Mouse (Mus musculus) G1E (cell line): ENCODE data around the gene Mpped2. TPM values are rescaled to one million over a fixed set of nuclear protein-coding genes. Genes with fewer than 3 reads are reported as not detected.

Experiments
- ATAC-seq: 2 replicates; pipeline ENCODE4 v1.8.0; 2016; ENCODE audit warnings: mild to moderate bottlenecking; ENCODE audit not compliant: insufficient number of reproducible peaks, poor library complexity, low FRiP score, severe bottlenecking; ENCODE audit errors: extremely low read depth
- DNase-seq: peaks from one replicate; pipeline ENCODE4 v3.0.0; 2012; ENCODE audit warnings: low spot score
- H3K27me3 ChIP-seq: 2 replicates; pipeline ENCODE4 v1.6.1; 2012; ENCODE audit warnings: mild to moderate bottlenecking, low read length, inconsistent platforms; ENCODE audit not compliant: insufficient read depth
- H3K36me3 ChIP-seq: replicated peaks from 2 replicates; pipeline ENCODE3; 2012; ENCODE audit warnings: mild to moderate bottlenecking, inconsistent platforms
- H3K4me1 ChIP-seq: 2 replicates; pipeline ENCODE4 v1.6.1; 2012; ENCODE audit warnings: low read depth, low read length, inconsistent platforms, mixed read lengths; ENCODE audit not compliant: insufficient read depth
- H3K4me3 ChIP-seq: 2 replicates; pipeline ENCODE4 v1.5.1; 2012; ENCODE audit warnings: low read depth, mild to moderate bottlenecking, inconsistent platforms, low read length, moderate library complexity, mixed read lengths
- H3K9me3 ChIP-seq: replicated peaks from 2 replicates; pipeline ENCODE4 v1.6.1; 2012; ENCODE audit warnings: inconsistent platforms
- CTCF ChIP-seq: IDR thresholded peaks from 2 replicates; pipeline ENCODE4 v1.5.1; 2012; ENCODE audit warnings: low read depth, low read length, inconsistent platforms, mixed read lengths
- GATA1 ChIP-seq: IDR thresholded peaks from 2 replicates; pipeline ENCODE4 v1.6.1; 2012; ENCODE audit warnings: borderline replicate concordance, low read length, inconsistent platforms, mixed read lengths
- GATA2 ChIP-seq: IDR thresholded peaks from 2 replicates; pipeline ENCODE4 v1.6.1; 2012; ENCODE audit warnings: low read depth, low read length, inconsistent platforms, borderline replicate concordance
- POLR2AphosphoS5 ChIP-seq: IDR thresholded peaks from 2 replicates; pipeline ENCODE4 v1.6.1; 2012; ENCODE audit warnings: low read depth, low read length, inconsistent platforms; ENCODE audit not compliant: insufficient replicate concordance
- TAL1 ChIP-seq: conservative IDR thresholded peaks from 2 replicates; pipeline ENCODE4 v1.6.1; 2012; ENCODE audit warnings: low read depth, low read length, inconsistent platforms, mixed read lengths
- polyA plus RNA-seq: library from polyadenylated mRNA; stranded (reverse); fragments of >175 nt; gene quantifications from 2 replicates; pipeline ENCODE4 v1.2.3, GENCODE M21; 2012
- total RNA-seq, 2 experiments: library from RNA; stranded (forward) in 1 of 2; stranded (reverse) in 1 of 2; fragments of 200-1000 nt in 1 of 2; fragments of >200 nt in 1 of 2; fragmentation: Nextera tagmentation in 1 of 2; gene quantifications; 2 replicates each; pipeline ENCODE4 v1.2.3; 2014 to 2017

Mpped2 gene
- total and polyA plus RNA-seq, 3 experiments: 0.11 TPM; not detected in 2

DNA sequence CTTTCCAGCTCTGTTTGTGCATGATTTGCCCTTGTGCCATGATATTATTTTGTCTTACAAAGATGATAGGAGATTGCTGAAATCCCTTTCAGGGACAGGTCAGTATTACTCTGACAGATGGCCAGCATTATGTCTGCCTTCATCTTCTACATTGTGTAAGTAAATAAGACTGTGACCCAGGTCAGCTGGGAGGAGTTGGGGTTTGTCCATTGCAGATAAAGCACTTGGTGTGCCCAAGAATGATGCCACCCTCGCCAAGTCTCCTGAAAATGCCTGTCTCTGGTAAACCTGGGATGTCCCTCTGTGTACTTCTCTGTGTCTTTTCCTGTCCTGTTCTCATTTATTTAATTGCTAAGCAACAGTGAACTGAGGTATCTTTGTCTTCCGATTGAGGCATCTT lies 177.8 kb downstream of the Mpped2 start:
- Histone ChIP-seq H3K4me1 (no peaks in the 10 kb centered on the region), H3K27me3 (no peaks in the 10 kb centered on the region), H3K4me3 (no peak overlapping the region), H3K36me3 (no peaks in the 10 kb centered on the region), H3K9me3 (peaks cover 8% of the 10 kb centered on the region)
- ATAC-seq (no peak), DNase-seq (no peak)
- TF ChIP-seq CTCF (no peak), POLR2AphosphoS5 (no peak), GATA2 (no peak), GATA1 (no peak), TAL1 (no peak)

DNA sequence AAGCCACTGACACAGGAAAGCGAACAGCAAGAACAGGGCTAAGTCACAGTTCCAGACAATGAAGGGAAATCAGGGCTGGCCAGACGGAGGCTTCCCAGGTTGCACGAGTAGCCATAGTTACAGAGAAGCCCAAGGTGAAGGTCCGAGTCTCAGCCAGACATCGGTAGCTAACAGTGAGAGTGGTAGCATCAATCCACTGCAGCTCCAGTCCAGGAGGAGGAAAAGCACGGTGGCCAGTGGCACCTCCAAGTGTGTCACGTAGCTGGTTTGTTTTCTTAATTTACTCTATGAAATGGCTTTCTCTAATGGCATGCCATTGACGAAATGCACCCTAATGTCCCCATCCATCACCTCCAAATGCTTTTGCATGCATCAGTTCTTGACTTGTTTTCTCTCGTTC lies 180.1 kb downstream of the Mpped2 start:
- ATAC-seq (no peak), DNase-seq (no peak)
- no peaks in the 10 kb centered on the region for H3K27me3 ChIP-seq
- no peaks in the 10 kb centered on the region for H3K4me1 ChIP-seq
- no peaks in the 10 kb centered on the region for H3K36me3 ChIP-seq
- H3K9me3 ChIP-seq: peaks cover 6% of the 10 kb centered on the region
- H3K4me3 ChIP-seq: no peak overlapping the region
- no peak for TF ChIP-seq TAL1
- TF ChIP-seq CTCF: no peak
- TF ChIP-seq GATA1: no peak
- TF ChIP-seq POLR2AphosphoS5: no peak
- TF ChIP-seq GATA2: no peak

DNA sequence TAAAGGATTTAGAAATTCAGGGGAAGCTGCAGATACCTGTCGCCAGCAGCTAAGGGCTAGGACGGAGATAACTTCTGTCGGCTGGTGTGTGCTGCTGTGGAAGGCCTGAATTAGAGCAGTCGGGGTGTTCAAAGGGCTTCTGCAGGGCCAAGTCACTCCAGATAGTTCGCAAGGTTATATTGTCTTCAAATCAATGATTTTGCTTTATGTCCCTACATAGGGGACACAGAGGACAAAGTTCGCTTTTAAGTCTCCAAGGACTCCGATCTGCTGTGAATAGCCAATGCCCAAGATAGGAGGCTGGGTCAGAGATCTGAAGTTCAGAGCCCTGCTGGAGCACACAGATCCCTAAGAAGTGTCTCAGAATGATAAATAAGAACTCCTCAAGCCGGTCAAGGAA lies 190.3 kb downstream of the Mpped2 start:
- no peaks in the 10 kb centered on the region for H3K4me1 ChIP-seq
- no peaks in the 10 kb centered on the region for H3K27me3 ChIP-seq
- H3K9me3 ChIP-seq: no peaks in the 10 kb centered on the region
- TF ChIP-seq CTCF: no peak
- ATAC-seq: no peak
- no peak for DNase-seq
- H3K36me3 ChIP-seq: no peaks in the 10 kb centered on the region
- H3K4me3 ChIP-seq: no peak overlapping the region

DNA sequence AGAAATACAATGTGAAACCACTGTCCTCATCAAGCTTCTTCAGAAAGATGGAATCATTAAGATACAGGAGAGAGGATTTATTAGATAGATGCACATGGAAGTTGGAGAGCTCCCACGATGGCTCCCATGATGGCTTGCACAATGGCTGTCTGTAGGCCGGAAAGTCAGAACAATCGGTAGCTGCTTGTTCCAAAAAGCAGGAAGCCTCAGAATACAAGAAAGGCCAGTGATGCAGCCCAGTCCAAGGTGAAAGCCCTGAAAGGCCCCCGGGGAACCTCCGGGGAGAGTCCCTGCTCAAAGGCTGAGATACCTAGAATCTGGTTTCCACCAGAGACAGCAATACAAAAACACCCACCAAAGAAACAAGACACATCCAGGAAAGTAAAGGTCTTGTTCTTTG lies 195.1 kb downstream of the Mpped2 start:
- Histone ChIP-seq H3K4me3 (no peak overlapping the region), H3K4me1 (no peaks in the 10 kb centered on the region), H3K36me3 (no peaks in the 10 kb centered on the region), H3K9me3 (no peaks in the 10 kb centered on the region), H3K27me3 (no peaks in the 10 kb centered on the region)
- DNase-seq (no peak), ATAC-seq (no peak)
- no peak for TF ChIP-seq TAL1
- TF ChIP-seq GATA1: no peak
- TF ChIP-seq CTCF: no peak
- no peak for TF ChIP-seq POLR2AphosphoS5
- TF ChIP-seq GATA2: no peak

GRCm38 (mm10) chr2:106889297-106890000 lies 196.4 kb downstream of the Mpped2 start:
- H3K4me1 ChIP-seq: no peaks in the 10 kb centered on the region
- H3K4me3 ChIP-seq: no peak overlapping the region
- DNase-seq: no peak
- H3K9me3 ChIP-seq: no peaks in the 10 kb centered on the region
- TF ChIP-seq CTCF: no peak
- TF ChIP-seq POLR2AphosphoS5: no peak
- TF ChIP-seq TAL1: no peak
- no peaks in the 10 kb centered on the region for H3K36me3 ChIP-seq
- H3K27me3 ChIP-seq: no peaks in the 10 kb centered on the region
- no peak for ATAC-seq

DNA sequence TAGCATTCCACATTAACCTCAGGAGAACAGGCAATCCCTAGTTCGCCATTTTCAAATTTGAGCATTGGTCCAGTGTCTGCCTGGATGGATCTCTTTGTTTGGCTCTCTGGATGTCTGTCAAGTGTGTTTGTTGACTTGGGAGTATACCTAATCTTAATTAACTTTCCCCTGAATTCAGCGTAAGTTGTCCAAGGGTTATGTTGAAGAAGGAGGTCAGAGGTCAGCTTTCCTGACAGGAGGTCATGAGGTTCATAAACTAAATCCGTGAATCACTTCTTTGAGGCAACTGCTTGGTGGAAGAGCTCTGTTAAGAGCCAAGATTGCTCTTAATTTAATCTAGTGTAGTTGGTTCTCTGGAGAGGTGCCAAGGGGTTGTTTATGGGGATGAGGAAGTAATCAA lies 200.3 kb downstream of the Mpped2 start:
- Histone ChIP-seq H3K36me3 (no peaks in the 10 kb centered on the region), H3K4me1 (no peaks in the 10 kb centered on the region), H3K9me3 (no peaks in the 10 kb centered on the region), H3K4me3 (no peak overlapping the region), H3K27me3 (no peaks in the 10 kb centered on the region)
- ATAC-seq (no peak), DNase-seq (no peak)
- no peak for TF ChIP-seq CTCF
- no peak for TF ChIP-seq GATA2
